In the genomic region with DNA sequence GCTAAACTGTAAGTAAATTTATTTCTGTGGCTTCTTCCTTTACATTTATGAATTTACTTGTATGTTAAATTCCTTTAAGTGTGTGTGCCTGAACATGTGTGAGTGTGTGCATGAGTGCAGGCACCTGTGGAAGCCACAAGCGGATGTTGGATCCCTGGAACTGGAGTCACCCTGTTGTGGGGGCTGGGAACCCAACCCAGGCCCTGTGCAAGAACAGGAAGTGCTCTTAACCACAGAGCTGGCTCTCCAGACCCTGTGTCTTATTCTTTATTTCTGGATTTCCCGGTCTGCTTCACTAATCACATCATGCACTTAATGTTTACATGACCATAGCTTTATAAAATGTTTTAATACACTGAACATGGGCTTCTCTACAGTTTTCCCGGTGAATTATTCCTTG, we compare ENCODE assay signal across 25 mouse cellular contexts.
"Had no signal": no experiment of that assay in that cellular context is flagged by ENCODE, and none has a peak within 500 bp of the region (broad histone marks: within the 10 kb centered on the region; RNA-seq: fewer than 3 reads in every experiment).

No protein-coding gene starts in this region.

- H3K27me3 ChIP-seq: limb, embryonic 13.5 days; liver, embryonic 12.5 days; liver, embryonic 15.5 days; lung, embryonic 15.5 days; midbrain, embryonic 12.5 days; midbrain, embryonic 15.5 days; neural tube, embryonic 13.5 days; stomach, embryonic 15.5 days had no signal

- H3K4me1 ChIP-seq: limb, embryonic 13.5 days; liver, embryonic 15.5 days; midbrain, embryonic 12.5 days; midbrain, embryonic 15.5 days; neural tube, embryonic 13.5 days; stomach, embryonic 15.5 days had no signal

- H3K9me3 ChIP-seq: limb, embryonic 10.5 days; limb, embryonic 13.5 days; liver, embryonic 12.5 days; liver, embryonic 15.5 days; lung, embryonic 15.5 days; midbrain, embryonic 12.5 days; midbrain, embryonic 15.5 days; neural tube, embryonic 13.5 days; stomach, embryonic 15.5 days had no signal

- H3K9ac ChIP-seq: limb, embryonic 13.5 days; liver, embryonic 12.5 days; liver, embryonic 15.5 days; lung, embryonic 15.5 days; midbrain, embryonic 12.5 days; midbrain, embryonic 15.5 days; neural tube, embryonic 13.5 days; stomach, embryonic 15.5 days had no signal

- DNase-seq: kidney, adult 18-20 months; kidney, adult 9 months; kidney, postnatal 25 days; layer of hippocampus, postnatal 36 days; liver; lung, adult 18-20 months; lung, postnatal 10 days; lung, postnatal 36 days; retina, postnatal 1 day; right cerebral cortex, postnatal 25 days; spleen, adult 18-20 months had no signal

- H3K4me2 ChIP-seq: limb, embryonic 13.5 days; liver, embryonic 12.5 days; liver, embryonic 15.5 days; lung, embryonic 15.5 days; midbrain, embryonic 12.5 days; midbrain, embryonic 15.5 days; neural tube, embryonic 13.5 days; stomach, embryonic 15.5 days had no signal

- H3K4me3 ChIP-seq: left cerebral cortex, adult 2 months; limb, embryonic 10.5 days; limb, embryonic 13.5 days; liver, embryonic 12.5 days; liver, embryonic 15.5 days; lung, embryonic 15.5 days; midbrain, embryonic 12.5 days; midbrain, embryonic 15.5 days; myocyte; neural tube, embryonic 13.5 days; stomach, embryonic 15.5 days had no signal

- H3K36me3 ChIP-seq: limb, embryonic 10.5 days; liver, embryonic 12.5 days; liver, embryonic 15.5 days; lung, embryonic 15.5 days; midbrain, embryonic 12.5 days; midbrain, embryonic 15.5 days; neural tube, embryonic 13.5 days; stomach, embryonic 15.5 days had no signal

- H3K27ac ChIP-seq: kidney, postnatal 0 days; left cerebral cortex, adult 2 months; limb, embryonic 10.5 days; limb, embryonic 13.5 days; liver, embryonic 12.5 days; liver, embryonic 15.5 days; lung, embryonic 15.5 days; midbrain, embryonic 12.5 days; midbrain, embryonic 15.5 days; neural tube, embryonic 13.5 days; stomach, embryonic 15.5 days had no signal

- ATAC-seq: inflammation-experienced regulatory T-cells, adult 6 months; intestine, embryonic 16.5 days; liver, embryonic 12.5 days; midbrain, embryonic 15.5 days had no signal
